Mouse (Mus musculus) heart, adult 18-20 months (tissue): ENCODE measurements around the gene 1700017B05Rik. TPM values are rescaled to one million over a fixed set of nuclear protein-coding genes. Genes with fewer than 3 reads are reported as not detected.
"Not testable (repeated sequence)": the region's sequence is repeated elsewhere in the genome, so short reads cannot be mapped to it uniquely, and the experiment has no call there.

Experiments
- DNase-seq, 2 experiments: peaks; one replicate each; pipeline ENCODE4 v3.0.0; 2021 to 2022; ENCODE audit warnings: mixed read lengths in 1 of 2
- total RNA-seq, 2 experiments: library from RNA; stranded (reverse); gene quantifications; 2 replicates each; pipeline ENCODE4 v1.2.3; 2021

The 1700017B05Rik gene
- total RNA-seq, 2 experiments from 2014 or later: 8.9 to 11.5 TPM

DNA sequence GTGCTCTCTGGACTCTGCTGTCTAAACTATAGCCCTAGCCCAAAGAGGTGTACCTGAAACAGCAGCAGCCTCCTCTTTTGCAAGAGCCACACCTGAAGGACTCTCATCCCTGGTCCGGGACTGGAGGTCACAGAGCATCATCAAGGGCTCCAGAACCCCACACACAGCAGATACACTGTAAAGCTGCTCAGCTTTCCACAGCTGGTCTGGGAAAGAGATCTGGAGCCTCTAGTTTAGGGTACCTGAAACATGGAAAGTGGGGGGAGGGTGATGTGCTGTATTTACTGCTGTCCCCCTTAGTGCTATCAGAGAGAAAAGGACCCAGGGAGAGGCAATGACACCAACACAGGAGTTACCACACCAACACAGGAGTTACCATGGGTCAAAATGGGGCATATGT is 42.9 kb downstream of the 1700017B05Rik start:
- no peak for DNase-seq

DNA sequence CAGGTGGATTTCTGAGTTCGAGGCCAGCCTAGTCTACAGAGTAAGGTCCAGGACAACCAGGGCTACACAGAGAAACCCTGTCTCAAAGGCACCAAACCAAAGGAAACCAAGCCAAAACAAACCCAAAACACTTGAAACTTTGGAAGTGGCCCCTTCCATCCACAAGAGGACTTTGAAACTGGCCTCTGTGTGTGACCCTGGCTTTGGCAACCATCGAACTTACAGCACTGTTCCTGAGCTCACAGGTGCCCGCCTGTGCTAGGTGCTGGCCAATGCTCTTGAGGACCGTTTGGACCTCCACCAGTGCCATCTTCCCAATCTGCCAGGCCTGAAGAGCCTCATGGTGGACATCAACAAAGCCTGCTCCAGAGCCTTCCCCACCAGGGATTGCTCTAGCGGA is 43.6 kb downstream of the 1700017B05Rik start:
- no peak for DNase-seq

DNA sequence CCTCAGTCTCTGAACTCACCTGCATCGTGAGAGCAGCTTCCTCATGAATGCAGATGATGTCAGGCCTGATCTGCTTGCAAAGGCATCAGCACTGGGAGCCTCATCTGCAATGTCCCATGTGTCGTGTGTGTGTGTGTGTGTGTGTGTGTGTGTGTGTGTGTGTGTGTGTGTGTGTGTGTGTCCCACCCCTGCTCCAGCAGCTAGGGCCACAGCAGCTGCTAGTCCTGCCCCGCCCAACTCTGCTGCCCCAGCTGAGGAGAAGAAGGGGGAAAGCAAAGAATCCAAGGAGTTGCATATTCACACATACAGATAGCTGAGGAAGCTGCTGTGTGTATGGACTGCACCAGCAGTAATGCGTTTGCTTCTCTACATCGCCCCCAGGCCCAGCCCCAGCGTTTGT is 45.2 kb downstream of the 1700017B05Rik start:
- DNase-seq: no peak

GRCm38 (mm10) chr9:57214500-57214899 is 47.9 kb downstream of the 1700017B05Rik start:
- no peak for DNase-seq

DNA sequence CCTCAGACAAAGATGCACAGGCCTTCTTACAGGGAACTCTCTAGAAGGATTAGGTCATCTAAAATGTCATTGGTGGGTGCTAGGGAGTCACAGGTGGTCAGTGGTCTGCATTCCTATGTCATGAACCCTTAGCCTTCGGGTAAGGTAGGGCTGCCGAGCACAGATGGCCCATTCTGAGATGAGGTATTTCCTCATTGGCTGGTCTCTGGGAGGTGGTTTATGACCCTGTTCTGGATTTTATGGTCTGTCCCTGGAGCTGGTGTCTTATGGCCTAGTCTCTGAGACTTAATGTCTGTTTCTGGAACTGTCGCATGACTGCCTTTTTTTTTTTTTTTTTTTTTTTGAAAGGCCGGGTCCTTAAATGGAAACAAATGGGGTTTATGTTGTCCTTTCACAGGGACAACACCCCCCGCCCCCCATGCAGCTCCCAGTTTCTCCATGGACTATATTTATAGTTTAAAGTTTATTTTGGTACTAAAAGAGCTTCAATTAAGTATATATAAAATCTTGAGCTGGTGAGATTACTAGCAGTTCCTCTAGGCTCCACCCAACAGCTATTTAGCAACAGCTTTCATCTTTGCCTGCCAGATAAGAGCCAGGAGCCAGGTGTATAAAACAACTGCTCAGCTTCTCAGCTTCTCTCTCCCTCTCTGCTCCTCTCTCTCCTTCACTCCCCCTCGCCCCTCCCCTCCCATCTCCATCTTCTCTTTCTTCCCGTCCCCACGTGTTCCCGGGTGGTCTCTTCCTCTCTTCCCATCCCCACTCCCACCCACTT is 49.8 kb downstream of the 1700017B05Rik start:
- no peak for DNase-seq

DNA sequence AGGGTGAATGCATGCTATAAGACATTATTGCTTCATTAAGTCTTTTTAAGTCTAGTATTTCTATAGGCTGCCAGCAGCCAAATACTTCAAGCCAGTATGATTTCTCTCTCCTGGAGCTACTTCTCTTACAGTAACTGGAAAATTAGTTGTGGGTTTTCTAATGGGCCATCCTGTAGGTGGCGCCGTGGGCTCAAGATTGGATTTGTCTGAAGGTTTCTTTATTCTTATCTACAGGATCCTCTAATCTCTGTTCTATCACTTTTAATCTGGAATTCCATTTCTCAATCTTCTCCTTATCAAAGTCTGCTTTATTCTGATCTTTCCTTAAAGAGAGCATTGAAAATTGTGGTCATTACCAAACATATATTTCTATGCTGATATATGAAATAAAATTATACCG is 53.1 kb downstream of the 1700017B05Rik start:
- DNase-seq: peak; percentile 14 to 64

DNA sequence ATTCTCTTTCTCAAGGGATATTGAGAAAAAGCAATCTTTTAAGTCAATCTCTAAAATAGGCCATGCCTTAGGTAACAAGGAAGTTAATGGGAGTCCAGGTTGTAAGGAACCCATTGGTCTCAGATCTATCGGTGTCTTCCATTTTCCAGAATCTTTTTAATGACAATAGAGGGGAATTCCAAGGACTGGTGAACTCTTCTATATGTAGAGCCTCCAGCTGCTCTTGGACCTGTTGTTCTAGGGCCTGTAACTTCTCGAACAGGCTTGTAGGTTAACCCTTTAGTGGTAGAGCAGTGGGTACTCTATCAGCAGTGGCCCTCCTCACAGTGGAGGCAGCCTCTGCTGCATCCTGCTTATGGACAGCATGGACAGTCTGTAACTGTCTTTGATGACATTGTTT is 55.5 kb downstream of the 1700017B05Rik start:
- DNase-seq: no peak

- not testable (repeated sequence) for DNase-seq
Observed at GRCm38 (mm10) chr9:57203571-57203970, 58.8 kb downstream of the 1700017B05Rik start.

Other genes with a start within 250 kb of the 1700017B05Rik start
- gene Sin3a, start 190.6 kb downstream of the 1700017B05Rik start, total RNA-seq: 10 to 100 TPM; 23.0 to 23.6 TPM
- gene Man2c1, start 131.9 kb downstream of the 1700017B05Rik start, total RNA-seq: 10 to 100 TPM; 42.6 to 43.3 TPM
- gene Neil1, start 114.3 kb downstream of the 1700017B05Rik start, total RNA-seq: 1 to 10 TPM; 5.7 to 5.9 TPM
- 10 to 100 TPM; 28.0 to 32.0 TPM for gene Commd4, start 104.3 kb downstream of the 1700017B05Rik start, total RNA-seq
- not detected for gene Trcg1, start 26.1 kb downstream of the 1700017B05Rik start, total RNA-seq
- 1 to 10 TPM; 7.8 to 8.6 TPM for gene Ppcdc, start 177.5 kb upstream of the 1700017B05Rik start, total RNA-seq
- gene Scamp5, start 205.4 kb upstream of the 1700017B05Rik start, total RNA-seq: 1 to 10 TPM; 5.7 TPM
- gene Rpp25, start 241.4 kb upstream of the 1700017B05Rik start, total RNA-seq: 1 to 10 TPM in 1 of 2 experiments, under 1 TPM in 1; 0.92 to 2.0 TPM